Mouse (Mus musculus) olfactory bulb, adult 2 months (tissue): ENCODE results near the gene Rbfox3.

ENCODE experiments used
- CTCF ChIP-seq: fragments of 200-500 bp; IDR thresholded peaks from 2 replicates; pipeline ENCODE4 v1.5.1; 2012; ENCODE audit warnings: low read depth, mild to moderate bottlenecking, low read length, moderate library complexity; ENCODE audit not compliant: insufficient read depth
- POLR2A ChIP-seq: fragments of 200-500 bp; IDR thresholded peaks from 2 replicates; pipeline ENCODE4 v1.6.1; 2012; ENCODE audit warnings: mild to moderate bottlenecking, low read depth, low read length, moderate library complexity; ENCODE audit not compliant: insufficient read depth

DNA sequence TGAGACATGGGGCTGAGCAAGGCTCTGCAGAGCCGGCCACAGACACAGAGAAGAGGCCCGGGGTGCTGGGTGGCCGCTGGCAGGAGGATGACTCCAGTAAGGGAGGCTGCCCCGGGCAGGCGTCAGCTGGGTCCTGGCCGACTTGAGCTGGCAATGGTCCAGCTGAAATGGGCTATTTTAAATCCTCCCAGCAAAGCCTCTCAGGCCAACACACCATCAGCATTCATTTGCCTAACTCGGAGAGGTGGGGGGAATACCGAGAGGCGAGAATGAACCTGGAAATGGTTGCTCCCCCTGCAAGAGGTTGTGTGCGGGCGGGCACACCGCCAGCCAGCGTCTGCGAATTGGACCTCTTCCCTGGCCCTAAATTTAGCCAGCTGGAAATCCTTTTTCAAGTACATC, 45.7 kb upstream of the Rbfox3 start:
- TF ChIP-seq CTCF (no peak), POLR2A (no peak)
